Mouse (Mus musculus): ENCODE measurements at regions not wholly inside any gene's neighbourhood (a gene's known extent, or its start where the extent isn't known, plus 50 kb on each side); places are given as distances from the start of the nearest gene placed in this dataset.

GRCm38 (mm10) chr2:78326091-78326490 is 379.9 kb upstream of the Cwc22 start:
- Histone ChIP-seq H3K4me3 (ENCODE audit: insufficient read depth in 1 of 2, low read depth in 2 of 2, low read length in 2 of 2) (no peak overlapping the region), H3K36me3 (replicated peaks; ENCODE audit: control insufficient read depth, insufficient read depth, low read depth) (no peaks in the 10 kb centered on the region), H3K4me2 (ENCODE audit: low read depth) (no peak overlapping the region), H3K4me1 (replicated peaks; ENCODE audit: control insufficient read depth in 2 of 2, insufficient read depth in 2 of 2, low read length in 1 of 2) (no peaks in the 10 kb centered on the region), H3K9ac (replicated peaks) (no peak overlapping the region), H3K27ac (no peak overlapping the region), H3K9me3 (ENCODE audit: control insufficient read depth, low read length) (no peaks in the 10 kb centered on the region), H3K27me3 (ENCODE audit: control insufficient read depth, insufficient read depth, low read length) (no peaks in the 10 kb centered on the region)
- TF ChIP-seq EP300 (IDR thresholded peaks at IDR 0.05; ENCODE audit: low read depth) (no peak), CTCF (IDR thresholded peaks at IDR 0.05; ENCODE audit: low read depth) (no peak)
- 52% methylated on average over 2 of the region's 2 CpGs for WGBS (ENCODE audit: insufficient replicate concordance)
- DNase-seq (ENCODE audit: low read depth in 3 of 3, low spot score in 3 of 3) (no peak), ATAC-seq (ENCODE audit: insufficient read depth) (no peak)

DNA sequence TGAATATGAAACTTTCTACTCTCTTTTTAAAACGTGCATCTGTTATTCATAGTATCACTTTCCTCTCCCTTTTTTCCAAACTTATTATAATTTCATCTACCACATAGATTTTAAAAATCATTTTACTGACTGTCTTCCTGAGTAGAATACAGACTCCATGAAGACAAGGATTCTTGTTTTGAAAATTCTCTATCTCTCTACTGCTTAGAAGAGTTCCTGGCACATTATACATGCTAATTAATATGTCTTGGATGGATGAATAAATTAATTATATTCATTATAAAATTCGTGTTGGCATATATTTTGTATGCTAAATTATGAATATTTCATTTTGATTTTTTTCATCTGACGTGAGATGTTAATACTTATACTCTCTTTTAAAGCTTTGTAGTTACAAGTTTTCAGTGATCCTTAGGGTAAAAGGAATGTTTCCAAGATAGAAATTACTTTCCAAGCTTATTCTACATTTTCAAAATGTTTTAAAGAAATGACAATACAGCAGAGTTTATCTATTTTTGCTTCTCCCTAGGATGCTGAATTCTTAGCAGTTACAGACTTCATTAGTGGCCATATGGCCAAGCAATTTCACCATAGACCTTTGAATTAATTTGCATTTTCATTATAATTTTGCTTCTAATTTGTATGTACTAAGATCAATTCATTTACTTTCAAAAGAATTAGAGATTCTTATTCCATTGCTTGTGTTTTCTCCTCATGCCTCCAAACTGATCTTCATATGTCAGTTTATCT is 376.2 kb upstream of the Cwc22 start:
- Histone ChIP-seq H3K9me3 (ENCODE audit: control insufficient read depth, low read length) (no peaks in the 10 kb centered on the region), H3K27ac (no peak overlapping the region), H3K9ac (replicated peaks) (no peak overlapping the region), H3K36me3 (replicated peaks; ENCODE audit: control insufficient read depth, insufficient read depth, low read depth) (no peaks in the 10 kb centered on the region), H3K4me2 (ENCODE audit: low read depth) (no peak overlapping the region), H3K27me3 (ENCODE audit: control insufficient read depth, insufficient read depth, low read length) (no peaks in the 10 kb centered on the region), H3K4me3 (ENCODE audit: insufficient read depth in 1 of 2, low read depth in 2 of 2, low read length in 2 of 2) (no peak overlapping the region), H3K4me1 (replicated peaks; ENCODE audit: control insufficient read depth in 2 of 2, insufficient read depth in 2 of 2, low read length in 1 of 2) (no peaks in the 10 kb centered on the region)
- ATAC-seq (ENCODE audit: insufficient read depth) = no peak
- TF ChIP-seq EP300 (IDR thresholded peaks at IDR 0.05; ENCODE audit: low read depth) (no peak), CTCF (IDR thresholded peaks at IDR 0.05; ENCODE audit: low read depth) (no peak)
- DNase-seq (ENCODE audit: low read depth in 3 of 3, low spot score in 3 of 3) = no peak
- 34% methylated on average over 3 of the region's 3 CpGs for WGBS (ENCODE audit: insufficient replicate concordance)

DNA sequence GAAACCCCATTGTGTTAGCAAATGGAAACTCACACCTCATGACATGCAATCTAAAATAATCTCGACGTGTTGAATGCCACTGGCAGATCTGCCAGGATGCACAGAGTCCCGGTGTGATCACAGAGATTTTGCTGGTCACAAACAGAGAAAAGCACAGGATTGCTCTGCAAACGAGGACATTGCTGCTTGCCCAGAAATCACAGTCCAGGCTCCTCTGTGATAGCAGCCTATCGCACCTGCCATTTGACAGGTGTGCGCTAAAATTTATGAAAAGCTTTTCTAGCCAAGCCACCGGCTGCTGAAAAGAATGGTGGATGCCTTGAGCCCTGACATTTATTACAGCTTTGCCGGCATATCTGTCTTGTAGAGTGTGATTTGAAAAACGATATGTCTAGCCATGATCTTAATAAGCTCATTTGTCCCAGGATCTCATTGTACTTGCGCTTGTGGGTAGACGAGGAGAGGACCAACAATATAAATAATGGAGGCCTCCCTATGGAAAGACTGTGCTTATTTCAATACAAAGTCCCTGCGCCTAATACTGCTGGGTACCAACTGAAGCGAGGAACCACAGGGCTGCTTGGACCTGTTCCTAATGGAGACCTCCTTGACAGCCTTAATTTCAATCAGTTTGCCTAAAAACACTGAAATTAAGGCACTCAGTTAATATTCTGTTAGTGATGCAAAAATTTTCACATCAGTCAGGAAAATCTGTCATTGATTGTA is 365.8 kb upstream of the Cwc22 start:
- TF ChIP-seq CTCF (IDR thresholded peaks at IDR 0.05; ENCODE audit: low read depth) (no peak), EP300 (IDR thresholded peaks at IDR 0.05; ENCODE audit: low read depth) (no peak)
- Histone ChIP-seq H3K36me3 (replicated peaks; ENCODE audit: control insufficient read depth, insufficient read depth, low read depth) (no peaks in the 10 kb centered on the region), H3K27me3 (ENCODE audit: control insufficient read depth, insufficient read depth, low read length) (no peaks in the 10 kb centered on the region), H3K4me3 (ENCODE audit: insufficient read depth in 1 of 2, low read depth in 2 of 2, low read length in 2 of 2) (no peak overlapping the region), H3K9ac (replicated peaks) (no peak overlapping the region), H3K4me2 (ENCODE audit: low read depth) (no peak overlapping the region), H3K27ac (no peak overlapping the region), H3K9me3 (ENCODE audit: control insufficient read depth, low read length) (no peaks in the 10 kb centered on the region), H3K4me1 (replicated peaks; ENCODE audit: control insufficient read depth in 2 of 2, insufficient read depth in 2 of 2, low read length in 1 of 2) (no peaks in the 10 kb centered on the region)
- DNase-seq (ENCODE audit: low read depth in 3 of 3, low spot score in 3 of 3) (no peak), ATAC-seq (ENCODE audit: insufficient read depth) (no peak)
- WGBS (ENCODE audit: insufficient replicate concordance) = 65% methylated on average over 13 of the region's 13 CpGs

GRCm38 (mm10) chr2:78309361-78309760 is 363.2 kb upstream of the Cwc22 start:
- no peaks in the 10 kb centered on the region for H3K9me3 ChIP-seq (ENCODE audit: control insufficient read depth, low read length)
- ATAC-seq (ENCODE audit: insufficient read depth) (no peak), DNase-seq (ENCODE audit: low read depth in 3 of 3, low spot score in 3 of 3) (no peak)
- TF ChIP-seq EP300 (IDR thresholded peaks at IDR 0.05; ENCODE audit: low read depth) (no peak), CTCF (IDR thresholded peaks at IDR 0.05; ENCODE audit: low read depth) (no peak)
- WGBS (ENCODE audit: insufficient replicate concordance) = 52% methylated on average over 2 of the region's 2 CpGs
- no peaks in the 10 kb centered on the region for H3K36me3 ChIP-seq (replicated peaks; ENCODE audit: control insufficient read depth, insufficient read depth, low read depth)
- no peak overlapping the region for H3K9ac ChIP-seq (replicated peaks)
- no peak overlapping the region for H3K27ac ChIP-seq
- no peak overlapping the region for H3K4me2 ChIP-seq (ENCODE audit: low read depth)
- no peaks in the 10 kb centered on the region for H3K4me1 ChIP-seq (replicated peaks; ENCODE audit: control insufficient read depth in 2 of 2, insufficient read depth in 2 of 2, low read length in 1 of 2)
- H3K4me3 ChIP-seq (ENCODE audit: insufficient read depth in 1 of 2, low read depth in 2 of 2, low read length in 2 of 2) = no peak overlapping the region
- no peaks in the 10 kb centered on the region for H3K27me3 ChIP-seq (ENCODE audit: control insufficient read depth, insufficient read depth, low read length)

- Histone ChIP-seq H3K4me3 (ENCODE audit: insufficient read depth in 1 of 2, low read depth in 2 of 2, low read length in 2 of 2) (no peak overlapping the region), H3K4me2 (ENCODE audit: low read depth) (no peak overlapping the region), H3K27ac (no peak overlapping the region), H3K4me1 (replicated peaks; ENCODE audit: control insufficient read depth in 2 of 2, insufficient read depth in 2 of 2, low read length in 1 of 2) (no peaks in the 10 kb centered on the region), H3K27me3 (ENCODE audit: control insufficient read depth, insufficient read depth, low read length) (no peaks in the 10 kb centered on the region), H3K9ac (replicated peaks) (no peak overlapping the region), H3K9me3 (ENCODE audit: control insufficient read depth, low read length) (no peaks in the 10 kb centered on the region), H3K36me3 (replicated peaks; ENCODE audit: control insufficient read depth, insufficient read depth, low read depth) (no peaks in the 10 kb centered on the region)
- ATAC-seq (ENCODE audit: insufficient read depth) = no peak
- TF ChIP-seq CTCF (IDR thresholded peaks at IDR 0.05; ENCODE audit: low read depth) = no peak
- TF ChIP-seq EP300 (IDR thresholded peaks at IDR 0.05; ENCODE audit: low read depth) = no peak
- 52% methylated on average over 4 of the region's 4 CpGs for WGBS (ENCODE audit: insufficient replicate concordance)
- DNase-seq (ENCODE audit: low read depth in 3 of 3, low spot score in 3 of 3) = no peak
Observed at GRCm38 (mm10) chr2:78306897-78307296, 360.7 kb upstream of the Cwc22 start.
